Mouse (Mus musculus): ENCODE results near the gene Dmpk. TPM values are rescaled to one million over a fixed set of nuclear protein-coding genes. Genes with fewer than 3 reads are reported as not detected.

Gene Dmpk
- polyA plus RNA-seq, 1 experiment from 2014 or later: 16.8 TPM

DNA sequence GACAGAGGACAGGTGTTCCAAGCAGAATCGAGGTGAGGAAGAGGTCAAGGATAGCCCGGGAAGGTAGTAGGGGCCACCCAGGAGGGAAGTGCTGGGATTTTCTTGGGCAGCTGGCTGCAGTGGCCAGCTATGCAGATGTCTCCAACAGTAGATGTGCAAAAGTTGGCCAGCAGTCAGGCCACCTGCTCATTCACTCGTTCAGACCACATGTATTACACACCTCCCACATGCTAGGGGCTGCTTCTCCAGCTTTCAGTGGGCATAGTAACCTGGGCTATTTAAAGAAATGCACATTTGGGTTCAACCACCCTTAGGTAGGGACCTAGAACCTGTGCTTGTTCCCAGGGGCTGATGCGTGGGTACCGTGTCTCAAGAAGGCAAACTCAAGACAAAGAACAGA is 44.1 kb downstream of the Dmpk start:
- Histone ChIP-seq H3K27ac (no peak overlapping the region; the same call in 1 of the 2 replicates), H3K27me3 (no peaks in the 10 kb centered on the region), H3K4me1 (peaks cover 13% of the 10 kb centered on the region), H3K4me3 (no peak overlapping the region), H3K9ac (no peak overlapping the region), H3K4me2 (no peak overlapping the region), H3K36me3 (peaks cover 26% of the 10 kb centered on the region), H3K9me3 (no peaks in the 10 kb centered on the region)
- no peak for ATAC-seq (ENCODE audit: insufficient number of reproducible peaks, insufficient read depth, low FRiP score, low TSS enrichment, low read depth)
- 89% methylated on average over 5 of the region's 5 CpGs for WGBS

DNA sequence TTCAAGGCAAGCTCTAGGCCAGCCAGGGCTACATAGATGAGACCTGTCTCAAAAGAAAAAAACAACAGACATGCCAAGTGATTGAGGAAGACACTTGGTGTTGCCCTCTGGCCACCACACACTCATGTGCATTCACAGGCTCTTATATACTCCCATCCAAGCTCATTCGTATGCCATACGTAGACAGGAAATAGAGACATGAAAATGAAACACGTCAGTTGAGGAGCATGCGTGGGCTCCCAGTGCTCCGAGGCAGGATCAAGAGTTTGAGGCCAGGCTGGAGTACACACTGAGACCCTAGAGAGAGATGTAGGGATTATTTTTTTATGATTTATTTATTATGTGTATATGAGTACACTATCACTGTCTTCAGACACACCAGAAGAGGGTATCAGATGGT is 45.7 kb downstream of the Dmpk start:
- WGBS: 93% methylated on average over 5 of the region's 5 CpGs
- H3K36me3 ChIP-seq: peaks cover 29% of the 10 kb centered on the region
- no peaks in the 10 kb centered on the region for H3K9me3 ChIP-seq
- ATAC-seq (ENCODE audit: insufficient number of reproducible peaks, insufficient read depth, low FRiP score, low TSS enrichment, low read depth): no peak
- no peak overlapping the region for H3K27ac ChIP-seq
- peaks cover 13% of the 10 kb centered on the region for H3K4me1 ChIP-seq
- no peaks in the 10 kb centered on the region for H3K27me3 ChIP-seq
- 0 out of 2 replicates have a peak overlapping the region, but pooled peaks have one; percentile 6 for H3K9ac ChIP-seq
- no peak overlapping the region for H3K4me2 ChIP-seq
- H3K4me3 ChIP-seq: no peak overlapping the region

DNA sequence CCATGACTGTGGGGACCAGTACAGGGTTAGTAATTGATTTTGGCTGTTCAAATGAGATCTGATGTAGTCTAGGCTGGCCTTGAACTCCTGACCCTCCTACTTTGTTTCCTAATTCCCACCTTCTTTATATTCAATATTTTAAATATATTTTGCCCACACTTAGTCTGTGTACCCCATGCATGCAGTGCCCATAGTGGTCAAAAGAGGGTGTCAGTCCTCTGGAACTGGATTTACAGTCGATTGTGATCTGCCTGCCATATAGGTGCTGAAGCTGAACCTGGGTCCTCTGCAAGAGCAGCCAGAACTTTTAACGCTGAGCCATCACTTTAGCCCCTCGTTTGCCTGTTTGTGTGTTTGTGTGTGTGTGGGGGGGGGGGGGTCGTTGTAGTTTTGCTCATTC is 47.0 kb downstream of the Dmpk start:
- peak overlapping the region; percentile 54 for H3K9ac ChIP-seq
- no peak for ATAC-seq (ENCODE audit: insufficient number of reproducible peaks, insufficient read depth, low FRiP score, low TSS enrichment, low read depth)
- H3K4me3 ChIP-seq: peak overlapping the region; percentile 51
- H3K4me1 ChIP-seq: peaks cover 13% of the 10 kb centered on the region
- no peaks in the 10 kb centered on the region for H3K27me3 ChIP-seq
- WGBS: 26% methylated on average over 4 of the region's 4 CpGs
- peaks cover 39% of the 10 kb centered on the region for H3K36me3 ChIP-seq
- no peaks in the 10 kb centered on the region for H3K9me3 ChIP-seq
- H3K4me2 ChIP-seq: peak overlapping the region; percentile 66
- H3K27ac ChIP-seq: peak overlapping the region; percentile 80

DNA sequence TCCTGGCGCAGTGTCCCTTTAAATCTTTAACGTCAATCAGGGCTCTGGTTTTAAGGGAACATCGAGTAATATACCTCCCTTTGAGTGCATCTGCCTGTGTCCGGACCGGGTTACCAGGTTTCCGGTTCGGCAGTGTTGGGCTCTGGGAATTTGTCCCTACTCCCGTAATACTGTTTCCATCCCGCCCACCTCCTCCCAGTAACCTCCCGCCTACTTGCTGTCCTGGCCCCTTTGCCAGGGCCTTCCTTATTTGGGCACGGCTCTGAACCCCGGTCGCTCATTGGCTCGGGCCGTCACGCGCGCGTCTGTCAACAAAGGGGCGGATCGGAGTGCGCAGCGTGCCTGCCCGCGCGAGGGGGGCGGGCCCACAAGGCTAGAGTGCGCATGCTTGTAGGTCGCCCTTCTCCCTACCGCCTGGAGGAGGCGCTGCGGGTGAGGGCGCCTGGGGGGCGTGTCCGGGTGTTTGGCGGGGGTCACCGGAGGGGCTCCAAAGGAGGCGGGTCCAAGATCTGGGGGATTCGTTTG is 47.7 kb downstream of the Dmpk start:
- peak overlapping the region; percentile 69 for H3K9ac ChIP-seq
- H3K27me3 ChIP-seq: no peaks in the 10 kb centered on the region
- under 1% methylated on average over 39 of the region's 39 CpGs for WGBS
- H3K4me1 ChIP-seq: peaks cover 13% of the 10 kb centered on the region
- H3K4me3 ChIP-seq: peak overlapping the region; percentile 51
- ATAC-seq (ENCODE audit: insufficient number of reproducible peaks, insufficient read depth, low FRiP score, low TSS enrichment, low read depth): peak; percentile 98
- peak overlapping the region; percentile 66 for H3K4me2 ChIP-seq
- peaks cover 41% of the 10 kb centered on the region for H3K36me3 ChIP-seq
- H3K9me3 ChIP-seq: no peaks in the 10 kb centered on the region
- peak overlapping the region; percentile 80 for H3K27ac ChIP-seq

DNA sequence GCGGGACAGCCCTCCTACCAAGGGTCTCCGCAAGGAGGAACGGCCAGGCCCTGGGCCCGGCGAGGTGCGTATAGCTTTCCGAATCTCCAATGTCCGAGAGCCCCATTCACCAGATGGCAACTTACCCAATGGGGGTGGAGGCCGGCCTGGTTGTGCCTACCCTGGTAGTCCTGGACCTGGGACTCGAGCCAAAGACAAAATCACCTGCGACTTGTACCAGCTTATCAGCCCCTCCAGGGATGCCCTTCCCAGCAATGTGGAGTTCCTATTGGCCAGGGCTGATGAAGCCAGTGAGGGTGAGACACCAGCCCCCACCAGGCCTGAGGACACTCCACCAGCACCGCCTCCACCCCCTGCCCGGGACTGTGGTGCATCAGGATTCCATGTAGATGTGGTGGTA is 52.5 kb downstream of the Dmpk start:
- WGBS: 95% methylated on average over 13 of the region's 13 CpGs
- H3K36me3 ChIP-seq: peaks cover 67% of the 10 kb centered on the region
- ATAC-seq (ENCODE audit: insufficient number of reproducible peaks, insufficient read depth, low FRiP score, low TSS enrichment, low read depth): no peak

DNA sequence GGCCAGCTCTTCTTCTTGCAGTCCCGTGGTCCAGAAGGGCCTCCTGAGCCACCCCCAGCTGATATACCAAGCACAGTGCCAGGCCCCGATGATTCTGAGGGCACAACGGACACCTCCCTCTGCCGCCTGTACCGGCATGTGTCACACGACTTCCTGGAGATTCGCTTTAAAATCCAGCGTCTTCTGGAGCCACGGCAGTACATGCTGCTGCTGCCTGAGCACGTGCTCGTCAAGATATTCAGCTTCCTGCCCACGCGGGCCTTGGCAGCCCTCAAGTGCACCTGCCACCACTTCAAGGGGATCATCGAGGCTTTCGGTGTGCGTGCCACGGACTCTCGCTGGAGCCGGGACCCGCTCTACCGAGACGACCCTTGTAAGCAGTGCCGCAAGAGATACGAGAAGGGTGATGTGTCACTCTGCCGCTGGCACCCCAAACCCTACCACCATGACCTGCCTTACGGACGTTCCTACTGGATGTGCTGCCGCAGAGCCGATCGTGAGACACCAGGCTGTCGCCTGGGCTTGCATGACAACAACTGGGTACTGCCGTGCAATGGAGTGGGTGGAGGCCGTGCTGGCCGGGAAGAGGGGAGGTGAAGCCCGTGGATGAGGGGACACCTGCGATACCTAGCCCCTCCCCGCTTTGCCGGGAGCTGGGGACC is 53.2 kb downstream of the Dmpk start:
- no peak for ATAC-seq (ENCODE audit: insufficient number of reproducible peaks, insufficient read depth, low FRiP score, low TSS enrichment, low read depth)
- Histone ChIP-seq H3K4me1 (peaks cover 4% of the 10 kb centered on the region; the same call in 1 of the 2 replicates), H3K27me3 (no peaks in the 10 kb centered on the region), H3K4me3 (no peak overlapping the region), H3K9ac (no peak overlapping the region), H3K4me2 (no peak overlapping the region), H3K9me3 (no peaks in the 10 kb centered on the region), H3K36me3 (peaks cover 70% of the 10 kb centered on the region), H3K27ac (no peak overlapping the region)
- WGBS: 92% methylated on average over 38 of the region's 38 CpGs

More for the DNA sequence above, 52.5 kb downstream of the Dmpk start:
- H3K4me2 ChIP-seq: no peak overlapping the region
- H3K9ac ChIP-seq: no peak overlapping the region
- H3K27ac ChIP-seq: no peak overlapping the region
- no peak overlapping the region for H3K4me3 ChIP-seq
- H3K4me1 ChIP-seq: peaks cover 5% of the 10 kb centered on the region; the same call in 1 of the 2 replicates
- H3K27me3 ChIP-seq: no peaks in the 10 kb centered on the region
- no peaks in the 10 kb centered on the region for H3K9me3 ChIP-seq

DNA sequence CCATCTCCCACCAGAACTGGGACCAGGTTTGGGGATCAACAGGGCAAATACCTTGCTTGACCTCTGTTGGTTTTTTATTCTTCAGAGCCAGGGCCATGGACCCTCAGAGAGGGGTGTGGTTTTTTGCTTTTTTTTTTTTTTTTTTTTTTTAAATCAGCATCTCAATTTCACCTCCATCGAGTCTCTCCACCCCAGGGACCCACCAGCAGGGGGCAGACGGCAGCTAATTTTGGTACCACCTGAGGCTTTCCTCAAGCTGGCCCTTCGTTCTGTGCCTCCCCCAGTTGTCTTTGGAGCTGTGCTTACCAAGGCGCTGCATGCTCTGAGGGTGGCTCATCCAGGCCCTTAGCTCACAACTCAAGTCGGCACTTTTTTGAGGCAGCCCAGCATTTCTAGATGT is 53.7 kb downstream of the Dmpk start:
- H3K4me3 ChIP-seq: no peak overlapping the region
- ATAC-seq (ENCODE audit: insufficient number of reproducible peaks, insufficient read depth, low FRiP score, low TSS enrichment, low read depth): no peak
- 48% methylated on average over 5 of the region's 5 CpGs for WGBS

More for the DNA sequence above, 53.7 kb downstream of the Dmpk start:
- no peak overlapping the region for H3K27ac ChIP-seq
- H3K4me1 ChIP-seq: no peaks in the 10 kb centered on the region
- no peaks in the 10 kb centered on the region for H3K9me3 ChIP-seq
- H3K36me3 ChIP-seq: peaks cover 74% of the 10 kb centered on the region
- H3K27me3 ChIP-seq: no peaks in the 10 kb centered on the region
- H3K4me2 ChIP-seq: no peak overlapping the region
- no peak overlapping the region for H3K9ac ChIP-seq

Small RNA genes within 50 kb of the gene (microRNA-seq; reads per million reads assigned to microRNA genes)
- gene Mir3100: not detected

Other genes with a start within 250 kb of the Dmpk start
- gene Mill2, start 243.9 kb upstream of the Dmpk start, polyA plus RNA-seq (2015; fragmentation: Nextera tagmentation; extraction: Ambion mirVana): 0.38 and 0.39 TPM in 2 replicates
- gene Pglyrp1, start 212.5 kb upstream of the Dmpk start, polyA plus RNA-seq (2015; fragmentation: Nextera tagmentation; extraction: Ambion mirVana): 0.76 and 2.9 TPM in 2 replicates
- gene Ccdc61, start 173.4 kb upstream of the Dmpk start, polyA plus RNA-seq (2015; fragmentation: Nextera tagmentation; extraction: Ambion mirVana): 26.3 and 35.6 TPM in 2 replicates
- 0.62 and 0.65 TPM in 2 replicates for gene Nova2, start 158.0 kb upstream of the Dmpk start, polyA plus RNA-seq (2015; fragmentation: Nextera tagmentation; extraction: Ambion mirVana)
- not detected in 2 replicates for gene Nanos2, start 96.4 kb upstream of the Dmpk start, polyA plus RNA-seq (2015; fragmentation: Nextera tagmentation; extraction: Ambion mirVana)
- gene Mypop, start 92.6 kb upstream of the Dmpk start, polyA plus RNA-seq (2015; fragmentation: Nextera tagmentation; extraction: Ambion mirVana): 6.0 and 6.7 TPM in 2 replicates
- 30.1 and 33.2 TPM in 2 replicates for gene Irf2bp1, start 79.8 kb upstream of the Dmpk start, polyA plus RNA-seq (2015; fragmentation: Nextera tagmentation; extraction: Ambion mirVana)
- 0.62 and 1.8 TPM in 2 replicates for gene Foxa3, start 60.3 kb upstream of the Dmpk start, polyA plus RNA-seq (2015; fragmentation: Nextera tagmentation; extraction: Ambion mirVana)
- 36.0 and 43.2 TPM in 2 replicates for gene Sympk, start 59.5 kb upstream of the Dmpk start, polyA plus RNA-seq (2015; fragmentation: Nextera tagmentation; extraction: Ambion mirVana)
- gene Rsph6a, start 29.2 kb upstream of the Dmpk start, polyA plus RNA-seq (2015; fragmentation: Nextera tagmentation; extraction: Ambion mirVana): not detected in 2 replicates
- 16.4 and 17.6 TPM in 2 replicates for gene Dmwd, start 7.6 kb upstream of the Dmpk start, polyA plus RNA-seq (2015; fragmentation: Nextera tagmentation; extraction: Ambion mirVana)
- 14.7 and 15.3 TPM in 2 replicates for gene Six5, start 10.7 kb downstream of the Dmpk start, polyA plus RNA-seq (2015; fragmentation: Nextera tagmentation; extraction: Ambion mirVana)
- 3.5 and 4.4 TPM in 2 replicates for gene Gm4969, start 34.5 kb downstream of the Dmpk start, polyA plus RNA-seq (2015; fragmentation: Nextera tagmentation; extraction: Ambion mirVana)
- 15.3 and 16.6 TPM in 2 replicates for gene Fbxo46, start 36.0 kb downstream of the Dmpk start, polyA plus RNA-seq (2015; fragmentation: Nextera tagmentation; extraction: Ambion mirVana)
- 15.2 and 16.2 TPM in 2 replicates for gene Qpctl, start 65.4 kb downstream of the Dmpk start, polyA plus RNA-seq (2015; fragmentation: Nextera tagmentation; extraction: Ambion mirVana)
- gene Snrpd2, start 65.9 kb downstream of the Dmpk start, polyA plus RNA-seq (2015; fragmentation: Nextera tagmentation; extraction: Ambion mirVana): 137 and 167 TPM in 2 replicates
- 0.37 and 0.56 TPM in 2 replicates for gene Gipr, start 82.3 kb downstream of the Dmpk start, polyA plus RNA-seq (2015; fragmentation: Nextera tagmentation; extraction: Ambion mirVana)
- gene Eml2, start 92.6 kb downstream of the Dmpk start, polyA plus RNA-seq (2015; fragmentation: Nextera tagmentation; extraction: Ambion mirVana): 5.1 and 7.2 TPM in 2 replicates
- gene Gpr4, start 128.7 kb downstream of the Dmpk start, polyA plus RNA-seq (2015; fragmentation: Nextera tagmentation; extraction: Ambion mirVana): 1.6 and 1.9 TPM in 2 replicates
- gene Opa3, start 144.5 kb downstream of the Dmpk start, polyA plus RNA-seq (2015; fragmentation: Nextera tagmentation; extraction: Ambion mirVana): 36.2 and 38.2 TPM in 2 replicates
- gene Vasp, start 188.0 kb downstream of the Dmpk start, polyA plus RNA-seq (2015; fragmentation: Nextera tagmentation; extraction: Ambion mirVana): 57.3 and 64.0 TPM in 2 replicates
- gene Ppm1n, start 196.2 kb downstream of the Dmpk start, polyA plus RNA-seq (2015; fragmentation: Nextera tagmentation; extraction: Ambion mirVana): not detected in 2 replicates
- 10.2 and 11.7 TPM in 2 replicates for gene Rtn2, start 198.8 kb downstream of the Dmpk start, polyA plus RNA-seq (2015; fragmentation: Nextera tagmentation; extraction: Ambion mirVana)
- gene Fosb, start 226.2 kb downstream of the Dmpk start, polyA plus RNA-seq (2015; fragmentation: Nextera tagmentation; extraction: Ambion mirVana): 0.06 and 0.23 TPM in 2 replicates